19 mouse cellular contexts compared by ENCODE assay signal in genomic region chr9:64766136-64766535, GRCm38 (mm10). TPM values are rescaled to one million over a fixed set of nuclear protein-coding genes. Genes with fewer than 3 reads are reported as not detected.
A peak's percentile ranks its signal among the peaks of the same experiment; 100 is the strongest.
DNase-seq lines count a peak whose midpoint lies in the region; TF ChIP-seq lines count a peak whose summit lies in the region.
"Had no signal": no experiment of that assay in that cellular context is flagged by ENCODE, and none has a peak within 500 bp of the region (broad histone marks: within the 10 kb centered on the region; RNA-seq: fewer than 3 reads in every experiment).

No protein-coding gene starts in this region.

- H3K4me1 ChIP-seq in E14TG2a.4 (replicated peaks; ENCODE audit: low read depth, low read length), result 0 out of 2 replicates have a peak, but pooled peaks cover 4% of the 10 kb centered on the region
- no peaks in the 10 kb centered on the region for H3K4me1 ChIP-seq in ES-Bruce4 (ENCODE audit: control insufficient read depth, insufficient read depth, low read length)
- H3K4me1 ChIP-seq: forebrain, embryonic 10.5 days; forebrain, embryonic 15.5 days had no signal

- H3K9me3 ChIP-seq in E14TG2a.4 (ENCODE audit: low read length) (no peaks in the 10 kb centered on the region), ES-Bruce4 (replicated peaks; ENCODE audit: control insufficient read depth, insufficient read depth, low read length, poor library complexity, severe bottlenecking) (no peaks in the 10 kb centered on the region)
- H3K9me3 ChIP-seq: embryonic facial prominence, embryonic 10.5 days; forebrain, embryonic 10.5 days; forebrain, embryonic 15.5 days; heart, embryonic 15.5 days; hindbrain, embryonic 13.5 days had no signal

- no peak for TF ChIP-seq EP300 in ES-Bruce4 (IDR thresholded peaks at IDR 0.05; ENCODE audit: insufficient read depth, low read depth, low read length)

- no peak overlapping the region for H3K4me3 ChIP-seq in layer of hippocampus, adult 2 months
- no peak overlapping the region for H3K4me3 ChIP-seq in E14TG2a.4 (replicated peaks; ENCODE audit: low read length)
- H3K4me3 ChIP-seq in ES-Bruce4 (ENCODE audit: low read depth, low read length), result no peak overlapping the region
- H3K4me3 ChIP-seq: embryonic facial prominence, embryonic 10.5 days; erythroblast, embryonic 14.5 days; forebrain, embryonic 10.5 days; forebrain, embryonic 15.5 days; heart, embryonic 15.5 days; hindbrain, embryonic 13.5 days had no signal

- H3K9ac ChIP-seq in ES-Bruce4 (ENCODE audit: low read depth, poor library complexity, severe bottlenecking), result no peak overlapping the region
- H3K9ac ChIP-seq: forebrain, embryonic 15.5 days; heart, embryonic 15.5 days; hindbrain, embryonic 13.5 days had no signal

- TF ChIP-seq CTCF in layer of hippocampus, adult 2 months (conservative IDR thresholded peaks at IDR 0.05), result peak; percentile 30
- TF ChIP-seq CTCF in E14TG2a.4 (conservative IDR thresholded peaks at IDR 0.05; ENCODE audit: low read length) (peak; percentile 22), ES-Bruce4 (IDR thresholded peaks at IDR 0.05; ENCODE audit: low read depth, low read length) (peak; percentile 24)

- H3K27ac ChIP-seq in layer of hippocampus, adult 2 months, result no peak overlapping the region
- no peak overlapping the region for H3K27ac ChIP-seq in ES-Bruce4 (ENCODE audit: insufficient read depth, low read length)
- H3K27ac ChIP-seq: embryonic facial prominence, embryonic 10.5 days; forebrain, embryonic 10.5 days; forebrain, embryonic 15.5 days; heart, embryonic 15.5 days; hindbrain, embryonic 13.5 days had no signal

- DNase-seq in layer of hippocampus, adult 2 months (ENCODE audit: low spot score in 2 of 2), result no peak
- DNase-seq in layer of hippocampus, adult 9-11 months, result no peak
- DNase-seq in ZHBTc4 (ENCODE audit: low read depth, low spot score), result peak; percentile 38
- DNase-seq in cerebellum, postnatal 10 days, result no peak
- DNase-seq in left cerebral cortex, postnatal 36 days (ENCODE audit: low spot score in 2 of 2), result no peak
- DNase-seq: adrenal gland, postnatal 14 days; cerebellum, adult 11-12 months; cerebellum, adult 9-11 months; gastrocnemius, postnatal 36 days; heart, adult 18-20 months; heart, postnatal 14 days had no signal

- TF ChIP-seq POLR2A in ES-Bruce4 (IDR thresholded peaks at IDR 0.05; ENCODE audit: insufficient read depth, low read length), result no peak

- H3K27me3 ChIP-seq in E14TG2a.4 (ENCODE audit: insufficient read depth, low read length), result peaks cover 4% of the 10 kb centered on the region; the same call in 1 of the 2 replicates
- H3K27me3 ChIP-seq in ES-Bruce4 (ENCODE audit: control insufficient read depth, insufficient read depth, low read length, poor library complexity, severe bottlenecking), result no peaks in the 10 kb centered on the region
- H3K27me3 ChIP-seq: forebrain, embryonic 15.5 days; heart, embryonic 15.5 days; hindbrain, embryonic 13.5 days had no signal

- intact Hi-C loops in left cerebral cortex, postnatal 36 days (cut with DNase I), result no loop called here

- H3K36me3 ChIP-seq in E14TG2a.4 (ENCODE audit: insufficient read depth, low read length) (no peaks in the 10 kb centered on the region), ES-Bruce4 (ENCODE audit: control insufficient read depth, insufficient read depth, low read length, poor library complexity, severe bottlenecking) (no peaks in the 10 kb centered on the region)
- H3K36me3 ChIP-seq: embryonic facial prominence, embryonic 10.5 days; forebrain, embryonic 10.5 days; forebrain, embryonic 15.5 days; heart, embryonic 15.5 days; hindbrain, embryonic 13.5 days had no signal

RNA-seq across cellular contexts. Expression of gene Rab11a, which starts 28.6 kb away (rescaled TPM):
- 100 to 1,000 TPM; 218 to 232 TPM for total RNA-seq in layer of hippocampus, adult 2 months (2021)
- 222 and 243 TPM in 2 replicates for polyA plus RNA-seq in ES-Bruce4 (2011; ENCODE audit: insufficient read depth, insufficient read length, low read depth, missing spikeins)
- total RNA-seq in left cerebral cortex, postnatal 36 days (2021), result 100 to 1,000 TPM; 216 to 234 TPM

RNA-seq across cellular contexts. Expression of gene Dennd4a, which starts 45.0 kb away (rescaled TPM):
- 10 to 100 TPM; 39.9 to 41.5 TPM for total RNA-seq in layer of hippocampus, adult 2 months (2021)
- 8.6 and 9.8 TPM in 2 replicates for polyA plus RNA-seq in ES-Bruce4 (2011; ENCODE audit: insufficient read depth, insufficient read length, low read depth, missing spikeins)
- 10 to 100 TPM; 58.2 to 62.8 TPM for total RNA-seq in left cerebral cortex, postnatal 36 days (2021)
